Mouse (Mus musculus): ENCODE data around the gene Vash1.

Gene Vash1

GRCm38 (mm10) chr12:86678591-86679545 lies at the start of gene Vash1:
Gene Vash1, plus strand, starts transcription at chr12:86678700.
- DNase-seq (ENCODE audit: low read depth), result peak; percentile 56

- no peak for DNase-seq (ENCODE audit: low read depth)
Measured at GRCm38 (mm10) chr12:86628783-86629172, 49.7 kb upstream of the Vash1 start.

- DNase-seq (ENCODE audit: low read depth), result peak; percentile 43
Measured at GRCm38 (mm10) chr12:86641763-86642162, 36.7 kb upstream of the Vash1 start.

GRCm38 (mm10) chr12:86644512-86645273 lies 33.8 kb upstream of the Vash1 start:
- no peak for DNase-seq (ENCODE audit: low read depth)

- no peak for DNase-seq (ENCODE audit: low read depth)
Measured at GRCm38 (mm10) chr12:86645494-86645893, 33.0 kb upstream of the Vash1 start.

- no peak for DNase-seq (ENCODE audit: low read depth)
Measured at GRCm38 (mm10) chr12:86646831-86647230, 31.7 kb upstream of the Vash1 start.

- DNase-seq (ENCODE audit: low read depth), result no peak
Measured at GRCm38 (mm10) chr12:86647279-86647678, 31.2 kb upstream of the Vash1 start.

GRCm38 (mm10) chr12:86647736-86648135 lies 30.8 kb upstream of the Vash1 start:
- DNase-seq (ENCODE audit: low read depth), result no peak

- DNase-seq (ENCODE audit: low read depth), result no peak
Measured at GRCm38 (mm10) chr12:86648489-86648888, 30.0 kb upstream of the Vash1 start.

- no peak for DNase-seq (ENCODE audit: low read depth)
Measured at GRCm38 (mm10) chr12:86651301-86651860, 27.1 kb upstream of the Vash1 start.

- no peak for DNase-seq (ENCODE audit: low read depth)
Measured at GRCm38 (mm10) chr12:86652570-86653041, 25.9 kb upstream of the Vash1 start.

GRCm38 (mm10) chr12:86659447-86659968 lies 19.0 kb upstream of the Vash1 start:
- DNase-seq (ENCODE audit: low read depth), result no peak

- DNase-seq (ENCODE audit: low read depth), result no peak
Measured at GRCm38 (mm10) chr12:86660466-86660865, 18.0 kb upstream of the Vash1 start.

- DNase-seq (ENCODE audit: low read depth), result no peak
Measured at GRCm38 (mm10) chr12:86665656-86666055, 12.8 kb upstream of the Vash1 start.

- no peak for DNase-seq (ENCODE audit: low read depth)
Measured at GRCm38 (mm10) chr12:86668404-86668803, 10.1 kb upstream of the Vash1 start.

- DNase-seq (ENCODE audit: low read depth), result no peak
Measured at GRCm38 (mm10) chr12:86672105-86672504, 6.4 kb upstream of the Vash1 start.

- no peak for DNase-seq (ENCODE audit: low read depth)
Measured at GRCm38 (mm10) chr12:86672507-86672906, 6.0 kb upstream of the Vash1 start.

GRCm38 (mm10) chr12:86679546-86679930 lies 1.0 kb downstream of the Vash1 start:
- no peak for DNase-seq (ENCODE audit: low read depth)

GRCm38 (mm10) chr12:86679991-86680491 lies 1.5 kb downstream of the Vash1 start:
- DNase-seq (ENCODE audit: low read depth), result no peak

- no peak for DNase-seq (ENCODE audit: low read depth)
Measured at GRCm38 (mm10) chr12:86680591-86681193, 2.2 kb downstream of the Vash1 start.

GRCm38 (mm10) chr12:86681626-86682025 lies 3.1 kb downstream of the Vash1 start:
- no peak for DNase-seq (ENCODE audit: low read depth)

- no peak for DNase-seq (ENCODE audit: low read depth)
Measured at GRCm38 (mm10) chr12:86682178-86682577, 3.7 kb downstream of the Vash1 start.

Data from induced T-regulatory cell, adult 2 months (primary cell).